Comparison of ENCODE assay signal across 14 mouse cellular contexts in the genomic region with DNA sequence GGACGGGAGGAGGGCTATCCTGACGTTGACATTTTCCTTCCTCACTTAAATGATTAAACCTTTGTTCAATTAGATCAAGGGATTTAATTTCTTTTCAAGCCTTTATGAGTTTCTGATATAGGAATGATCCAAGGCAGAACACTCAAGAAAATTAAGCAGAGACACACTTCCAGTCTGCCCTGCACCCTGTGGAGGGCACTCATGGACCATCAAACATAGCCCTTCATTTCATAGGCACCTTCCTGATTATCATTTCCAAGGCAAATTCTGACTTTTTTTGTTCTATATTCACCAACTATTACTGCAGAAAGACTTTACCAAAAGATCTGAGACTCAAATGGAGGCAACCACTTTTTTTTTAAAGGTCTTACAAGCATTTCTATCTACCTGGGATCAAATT.
DNase-seq lines count a peak whose midpoint lies in the region; ATAC-seq and TF ChIP-seq lines count a peak whose summit lies in the region.
"Had no signal": no experiment of that assay in that cellular context is flagged by ENCODE, and none has a peak within 500 bp of the region (broad histone marks: within the 10 kb centered on the region; RNA-seq: fewer than 3 reads in every experiment).

No protein-coding gene starts in this region.

- ATAC-seq in cerebellum, adult (ENCODE audit: insufficient number of reproducible peaks, low FRiP score, low TSS enrichment): 0 out of 2 replicates have a peak, but pooled peaks have one; percentile 56
- ATAC-seq in hindbrain, postnatal 0 days: no peak
- ATAC-seq in hindbrain, embryonic 16.5 days: no peak; the same call in 1 of the 2 replicates
- no peak for ATAC-seq in liver, postnatal 0 days
- ATAC-seq: forebrain, embryonic 16.5 days; intestine, embryonic 15.5 days had no signal

- no peak overlapping the region for H3K4me3 ChIP-seq in hindbrain, postnatal 0 days (ENCODE audit: low read length)
- no peak overlapping the region for H3K4me3 ChIP-seq in hindbrain, embryonic 16.5 days (ENCODE audit: low read length)
- H3K4me3 ChIP-seq in liver, postnatal 0 days (ENCODE audit: low read depth, low read length): no peak overlapping the region
- H3K4me3 ChIP-seq: embryonic facial prominence, embryonic 10.5 days; intestine, embryonic 15.5 days; liver, embryonic 13.5 days had no signal

- peak; percentile 66 for TF ChIP-seq CTCF in hindbrain, postnatal 0 days (IDR thresholded peaks at IDR 0.05; ENCODE audit: low read depth)
- no peak for TF ChIP-seq CTCF in liver, postnatal 0 days (IDR thresholded peaks at IDR 0.05; ENCODE audit: low read depth)

- no peak overlapping the region for H3K9ac ChIP-seq in hindbrain, postnatal 0 days (replicated peaks; ENCODE audit: low read length)
- no peak overlapping the region for H3K9ac ChIP-seq in hindbrain, embryonic 16.5 days (ENCODE audit: low read depth, low read length)
- no peak overlapping the region for H3K9ac ChIP-seq in liver, postnatal 0 days (replicated peaks)
- H3K9ac ChIP-seq: intestine, embryonic 15.5 days; liver, embryonic 13.5 days had no signal

- 71% methylated on average over 2 of the region's 2 CpGs for WGBS in hindbrain, postnatal 0 days
- WGBS in hindbrain, embryonic 16.5 days: 85% methylated on average over 2 of the region's 2 CpGs
- WGBS in liver, postnatal 0 days (ENCODE audit: insufficient replicate concordance): 83% methylated on average over 2 of the region's 2 CpGs

- TF ChIP-seq EP300 in liver, postnatal 0 days (IDR thresholded peaks at IDR 0.05; ENCODE audit: low read depth): no peak

- H3K36me3 ChIP-seq in hindbrain, postnatal 0 days (ENCODE audit: insufficient read depth, low read length): no peaks in the 10 kb centered on the region
- H3K36me3 ChIP-seq in hindbrain, embryonic 16.5 days (ENCODE audit: control insufficient read depth, insufficient read depth, low read length): no peaks in the 10 kb centered on the region
- H3K36me3 ChIP-seq in liver, postnatal 0 days (replicated peaks; ENCODE audit: insufficient read depth, low read length): no peaks in the 10 kb centered on the region
- H3K36me3 ChIP-seq: embryonic facial prominence, embryonic 10.5 days; intestine, embryonic 15.5 days; liver, embryonic 13.5 days had no signal

- H3K4me1 ChIP-seq in hindbrain, postnatal 0 days (ENCODE audit: insufficient read depth, low read length): no peaks in the 10 kb centered on the region
- peaks cover 2% of the 10 kb centered on the region for H3K4me1 ChIP-seq in hindbrain, embryonic 16.5 days (ENCODE audit: control insufficient read depth, insufficient read depth, low read depth, low read length)
- no peaks in the 10 kb centered on the region for H3K4me1 ChIP-seq in liver, postnatal 0 days (ENCODE audit: insufficient read depth)
- H3K4me1 ChIP-seq: intestine, embryonic 15.5 days; liver, embryonic 13.5 days had no signal

- H3K4me2 ChIP-seq in hindbrain, postnatal 0 days (ENCODE audit: low read depth, low read length): no peak overlapping the region
- no peak overlapping the region for H3K4me2 ChIP-seq in hindbrain, embryonic 16.5 days (ENCODE audit: low read length)
- H3K4me2 ChIP-seq in liver, postnatal 0 days (ENCODE audit: low read depth, low read length): no peak overlapping the region
- H3K4me2 ChIP-seq: intestine, embryonic 15.5 days; liver, embryonic 13.5 days had no signal

- H3K27me3 ChIP-seq in hindbrain, postnatal 0 days (ENCODE audit: insufficient read depth, low read length): no peaks in the 10 kb centered on the region
- no peaks in the 10 kb centered on the region for H3K27me3 ChIP-seq in hindbrain, embryonic 16.5 days (replicated peaks; ENCODE audit: control insufficient read depth, insufficient read depth, low read length)
- no peaks in the 10 kb centered on the region for H3K27me3 ChIP-seq in liver, postnatal 0 days (ENCODE audit: insufficient read depth, low read length)
- H3K27me3 ChIP-seq: intestine, embryonic 15.5 days; liver, embryonic 13.5 days had no signal

- H3K9me3 ChIP-seq in hindbrain, postnatal 0 days (ENCODE audit: low read length): no peaks in the 10 kb centered on the region
- no peaks in the 10 kb centered on the region for H3K9me3 ChIP-seq in hindbrain, embryonic 16.5 days (ENCODE audit: control insufficient read depth, low read length)
- no peaks in the 10 kb centered on the region for H3K9me3 ChIP-seq in liver, postnatal 0 days (ENCODE audit: low read length)
- H3K9me3 ChIP-seq: embryonic facial prominence, embryonic 10.5 days; intestine, embryonic 15.5 days; liver, embryonic 13.5 days had no signal

- no peak for DNase-seq in cerebellum, adult 9-11 months
- DNase-seq in hindbrain, postnatal 0 days (ENCODE audit: low spot score): peak; percentile 70
- peak; percentile 62 for DNase-seq in NIH3T3 (ENCODE audit: low read depth)
- peak; percentile 37 to 50 for DNase-seq in layer of hippocampus, postnatal 10 days (ENCODE audit: low spot score in 2 of 2)
- no peak for DNase-seq in liver, postnatal 0 days
- no peak for DNase-seq in T-cell, adult 2 months (ENCODE audit: low spot score)
- DNase-seq: adrenal gland, postnatal 36 days; liver, embryonic 13.5 days had no signal

- H3K27ac ChIP-seq in hindbrain, postnatal 0 days: no peak overlapping the region
- H3K27ac ChIP-seq in hindbrain, embryonic 16.5 days (ENCODE audit: low read depth, low read length): no peak overlapping the region
- no peak overlapping the region for H3K27ac ChIP-seq in liver, postnatal 0 days (ENCODE audit: low read depth)
- H3K27ac ChIP-seq: embryonic facial prominence, embryonic 10.5 days; intestine, embryonic 15.5 days; liver, embryonic 13.5 days; macrophage had no signal

Comparison
In these comparisons a context has a peak if more than half of its experiments do, and no peak if none do; other contexts are left out.
1. DNase-seq: peak in hindbrain, postnatal 0 days (single experiment), NIH3T3 (single experiment) and layer of hippocampus, postnatal 10 days (2 of 2); none in cerebellum, adult 9-11 months (single experiment), liver, postnatal 0 days (single experiment) and T-cell, adult 2 months (single experiment).